Mouse (Mus musculus) thymus, adult 2 months (tissue): Measurements from ENCODE around the gene Dbp. TPM values are rescaled to one million over a fixed set of nuclear protein-coding genes. Genes with fewer than 3 reads are reported as not detected.

Source experiments
- DNase-seq: peaks from one replicate; pipeline ENCODE4 v3.0.0; 2021
- H3K27ac ChIP-seq: fragments of 200-500 bp; 2 replicates; pipeline ENCODE4 v1.5.1; 2012; ENCODE audit warnings: low read length, control low read depth; ENCODE audit not compliant: control insufficient read depth, insufficient read depth
- H3K27me3 ChIP-seq: fragments of 200-500 bp; 2 replicates; pipeline ENCODE4 v1.6.1; 2012; ENCODE audit warnings: mild to moderate bottlenecking, low read length, moderate library complexity, mixed read lengths; ENCODE audit not compliant: control insufficient read depth, insufficient read depth
- H3K36me3 ChIP-seq: fragments of 200-500 bp; 2 replicates; pipeline ENCODE4 v1.6.1; 2012; ENCODE audit warnings: mild to moderate bottlenecking, low read length, moderate library complexity; ENCODE audit not compliant: control insufficient read depth, insufficient read depth
- H3K4me1 ChIP-seq: fragments of 200-500 bp; replicated peaks from 2 replicates; pipeline ENCODE4 v1.6.1; 2012; ENCODE audit warnings: low read length; ENCODE audit not compliant: control insufficient read depth, insufficient read depth
- H3K4me3 ChIP-seq: fragments of 200-500 bp; 2 replicates; pipeline ENCODE4 v1.5.1; 2012; ENCODE audit warnings: mild to moderate bottlenecking, low read length, control low read depth, moderate library complexity; ENCODE audit not compliant: control insufficient read depth, insufficient read depth
- CTCF ChIP-seq: fragments of 200-500 bp; IDR thresholded peaks from 2 replicates; pipeline ENCODE4 v1.5.1; 2012; ENCODE audit warnings: mild to moderate bottlenecking, control low read depth, low read length, moderate library complexity, borderline replicate concordance; ENCODE audit not compliant: control insufficient read depth, poor library complexity, insufficient read depth; ENCODE audit errors: extremely low read depth
- POLR2A ChIP-seq: fragments of 200-500 bp; IDR thresholded peaks from 2 replicates; pipeline ENCODE4 v1.6.1; 2012; ENCODE audit warnings: mild to moderate bottlenecking, low read length, control low read depth, moderate library complexity; ENCODE audit not compliant: control insufficient read depth, poor library complexity, insufficient read depth; ENCODE audit errors: extremely low read depth
- WGBS: fragments of 180-500 bp; shearing (Covaris S2); methylation state at CpG from one replicate; pipeline ENCODE4 v1.1.7; 2018; 5-methylcytosine and 5-hydroxymethylcytosine counted together
- polyA plus RNA-seq: library from polyadenylated mRNA; depleted of rRNA; stranded (reverse); fragments of >200 nt; gene quantifications from 2 replicates; pipeline ENCODE4 v1.2.3, GENCODE M21; 2012

The Dbp gene
- polyA plus RNA-seq, 1 experiment, result 28.2 TPM

DNA sequence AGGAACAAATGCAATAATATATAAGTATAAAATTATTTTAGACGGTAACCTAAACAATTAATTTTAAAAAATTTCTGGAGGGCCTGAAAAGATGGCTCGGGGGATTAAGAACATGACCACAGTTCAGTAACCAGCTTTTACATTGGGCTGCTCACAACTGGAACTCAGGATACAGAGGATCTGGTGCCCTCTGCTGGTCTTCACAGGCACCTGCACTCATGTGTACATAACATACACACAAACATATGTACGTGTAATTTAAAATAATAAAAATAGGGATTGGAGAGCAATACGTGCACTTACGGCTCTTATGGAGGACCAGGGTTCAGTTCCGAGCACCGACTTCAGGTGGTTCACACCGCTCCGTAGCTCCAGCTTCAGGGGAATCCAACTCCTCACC is 36.0 kb upstream of the Dbp start:
- no peak overlapping the region for H3K4me3 ChIP-seq
- H3K27me3 ChIP-seq, result no peaks in the 10 kb centered on the region
- 98% methylated on average over 9 of the region's 9 CpGs for WGBS
- H3K27ac ChIP-seq, result no peak overlapping the region
- no peaks in the 10 kb centered on the region for H3K4me1 ChIP-seq
- no peak for DNase-seq
- H3K36me3 ChIP-seq, result no peaks in the 10 kb centered on the region
- TF ChIP-seq POLR2A, result no peak
- no peak for TF ChIP-seq CTCF

DNA sequence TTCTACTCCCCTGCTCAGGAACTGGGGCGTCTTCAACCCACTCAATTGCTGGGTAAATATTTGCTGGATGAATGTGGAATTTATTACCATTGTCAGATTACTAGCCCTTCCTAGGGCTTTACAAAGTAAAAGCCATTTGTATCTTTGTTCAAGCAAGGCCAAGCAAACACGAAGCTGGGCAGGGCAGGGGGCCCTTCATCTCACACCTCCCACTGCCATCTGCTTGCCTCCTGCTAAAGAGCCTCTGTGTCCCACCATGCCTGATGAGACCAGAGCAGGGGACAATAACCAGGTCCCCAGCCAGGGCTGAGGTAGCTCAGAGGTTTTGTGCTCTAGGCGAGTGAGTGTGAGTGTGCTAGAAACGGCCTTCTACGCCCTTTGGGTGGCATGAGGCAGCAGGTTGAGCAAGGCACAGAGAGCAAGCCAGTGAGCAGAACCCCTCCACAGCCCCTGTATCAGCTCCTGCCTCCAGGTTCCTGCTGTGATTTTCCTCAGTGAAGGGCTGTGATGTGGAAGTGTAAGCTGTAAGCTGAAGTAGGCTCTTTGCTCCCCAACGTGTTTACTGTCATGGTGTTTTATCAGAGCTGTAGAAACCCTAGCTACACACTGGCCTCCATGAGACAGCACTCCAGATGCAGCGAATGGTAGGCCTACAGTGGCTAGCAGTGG is 27.1 kb upstream of the Dbp start:
- no peak overlapping the region for H3K4me3 ChIP-seq
- DNase-seq, result no peak
- H3K27ac ChIP-seq, result no peak overlapping the region
- no peaks in the 10 kb centered on the region for H3K27me3 ChIP-seq
- TF ChIP-seq POLR2A, result no peak
- no peak for TF ChIP-seq CTCF
- H3K4me1 ChIP-seq, result peaks cover 17% of the 10 kb centered on the region
- H3K36me3 ChIP-seq, result no peaks in the 10 kb centered on the region
- WGBS, result 94% methylated on average over 7 of the region's 7 CpGs

DNA sequence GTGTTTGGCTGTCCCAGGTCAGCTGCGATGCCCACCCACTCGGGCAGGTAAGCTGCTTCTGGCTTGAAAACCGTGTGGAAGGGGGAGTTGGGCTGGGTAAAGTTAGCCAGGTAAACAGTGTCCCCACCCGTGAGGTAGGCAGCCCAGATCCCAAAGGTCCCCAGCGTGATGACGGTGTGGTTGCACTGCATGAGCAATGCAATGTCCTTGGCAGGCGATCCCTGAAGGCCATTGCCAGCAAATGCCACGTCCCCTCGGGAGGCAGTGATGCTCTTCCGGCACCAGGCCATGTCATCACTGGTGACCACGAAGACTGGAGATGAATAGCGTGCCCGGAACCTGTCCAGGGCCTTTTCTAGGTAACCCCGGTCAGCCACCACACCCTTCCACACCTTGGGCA is 26.4 kb upstream of the Dbp start:
- no peak for DNase-seq
- 97% methylated on average over 14 of the region's 14 CpGs for WGBS
- H3K4me3 ChIP-seq, result no peak overlapping the region

DNA sequence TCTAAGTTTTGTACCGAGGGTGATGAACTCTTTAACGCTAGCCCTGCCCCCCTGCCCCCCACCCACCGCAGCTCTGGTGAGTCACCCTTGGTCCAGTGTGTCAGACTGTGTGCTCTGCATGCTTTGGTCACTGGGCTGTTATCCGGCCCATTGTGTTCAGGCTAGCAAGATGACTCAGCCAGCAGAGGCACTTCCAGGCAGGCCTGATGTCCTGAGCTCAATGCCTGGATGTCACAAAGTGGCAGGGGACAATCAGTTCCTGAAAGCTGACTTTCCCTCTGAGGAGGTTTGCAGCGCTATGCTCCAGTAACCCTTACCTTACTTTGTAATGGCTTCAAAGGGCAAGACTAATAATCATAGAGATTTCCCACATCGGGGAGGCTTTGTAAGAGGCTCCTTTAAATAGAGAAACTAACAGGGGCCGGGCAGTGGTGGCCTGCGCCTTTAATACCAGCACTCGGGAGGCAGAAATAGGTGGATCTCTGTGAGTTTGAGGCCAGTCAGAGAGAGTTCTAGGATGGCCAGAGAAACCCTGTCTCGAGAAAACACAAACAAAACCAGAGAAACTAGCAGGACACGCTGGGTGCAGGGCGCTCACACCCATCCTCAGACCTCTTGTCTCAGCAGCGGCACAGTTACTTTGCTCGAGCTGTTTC is 24.8 kb upstream of the Dbp start:
- WGBS, result 93% methylated on average over 14 of the region's 14 CpGs

More for the DNA sequence above, 26.4 kb upstream of the Dbp start:
- no peaks in the 10 kb centered on the region for H3K27me3 ChIP-seq
- H3K36me3 ChIP-seq, result no peaks in the 10 kb centered on the region
- H3K27ac ChIP-seq, result no peak overlapping the region
- TF ChIP-seq CTCF (no peak), POLR2A (no peak)
- peaks cover 24% of the 10 kb centered on the region for H3K4me1 ChIP-seq

DNA sequence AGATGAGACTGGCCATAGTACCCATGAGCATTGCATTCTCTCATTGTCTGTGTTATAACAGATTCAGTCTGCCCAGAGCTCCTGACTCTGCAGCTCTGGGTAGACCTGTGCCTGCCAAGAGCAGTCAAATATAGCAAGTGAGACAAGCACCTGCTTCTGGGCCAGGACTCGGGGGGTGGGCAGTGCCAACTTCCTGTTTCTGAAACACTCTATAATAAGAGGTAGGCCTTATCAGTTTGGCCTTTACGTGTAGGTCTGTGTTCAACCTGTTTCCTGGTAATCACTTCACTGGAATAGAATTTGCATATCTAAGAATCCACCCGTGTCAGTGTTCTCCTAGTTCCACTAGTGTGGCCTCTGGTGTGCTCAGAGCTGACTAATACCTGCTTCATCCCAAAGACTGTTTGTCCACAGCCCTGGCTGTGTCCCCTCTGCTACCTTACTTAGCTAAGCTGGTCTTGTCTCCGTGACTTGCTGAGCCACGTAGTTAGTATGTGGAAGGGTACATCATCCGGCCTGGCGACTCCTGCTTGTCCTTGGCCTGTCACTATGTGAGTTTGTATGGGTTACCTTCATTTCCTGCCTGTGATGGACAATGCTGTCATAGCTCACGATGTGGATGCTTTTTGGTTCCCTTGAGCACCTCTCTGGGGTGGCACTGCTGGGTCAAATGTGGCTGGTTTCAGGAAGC is 23.7 kb upstream of the Dbp start:
- Histone ChIP-seq H3K4me3 (no peak overlapping the region), H3K27me3 (no peaks in the 10 kb centered on the region), H3K27ac (peak overlapping the region; percentile 44; the same call in 1 of the 2 replicates), H3K36me3 (no peaks in the 10 kb centered on the region), H3K4me1 (peaks cover 32% of the 10 kb centered on the region)
- no peak for TF ChIP-seq CTCF
- TF ChIP-seq POLR2A, result no peak
- no peak for DNase-seq
- 39% methylated on average over 8 of the region's 8 CpGs for WGBS

More for the DNA sequence above, 24.8 kb upstream of the Dbp start:
- Histone ChIP-seq H3K4me3 (no peak overlapping the region), H3K27me3 (no peaks in the 10 kb centered on the region), H3K4me1 (peaks cover 32% of the 10 kb centered on the region), H3K27ac (no peak overlapping the region), H3K36me3 (no peaks in the 10 kb centered on the region)
- no peak for DNase-seq
- TF ChIP-seq CTCF, result no peak
- no peak for TF ChIP-seq POLR2A
